ENCODE assay signal across 21 mouse cellular contexts in genomic region chr3:154992678-154993077, GRCm38 (mm10).
"Had no signal": no experiment of that assay in that cellular context is flagged by ENCODE, and none has a peak within 500 bp of the region (broad histone marks: within the 10 kb centered on the region; RNA-seq: fewer than 3 reads in every experiment).

No protein-coding gene starts in this region.

- ATAC-seq: forebrain, embryonic 16.5 days; hindbrain, postnatal 0 days; liver, embryonic 12.5 days had no signal

- H3K27me3 ChIP-seq: heart, embryonic 13.5 days; heart, embryonic 15.5 days; hindbrain, embryonic 13.5 days; hindbrain, embryonic 15.5 days; limb, embryonic 12.5 days; liver, embryonic 12.5 days had no signal

- H3K36me3 ChIP-seq: hindbrain, embryonic 13.5 days; hindbrain, embryonic 15.5 days; limb, embryonic 10.5 days; limb, embryonic 12.5 days; liver, embryonic 12.5 days had no signal

- H3K27ac ChIP-seq: heart, adult 2 months; heart, embryonic 13.5 days; heart, embryonic 15.5 days; hindbrain, embryonic 13.5 days; hindbrain, embryonic 15.5 days; hindbrain, postnatal 0 days; limb, embryonic 10.5 days; limb, embryonic 12.5 days; liver, embryonic 12.5 days; liver, embryonic 14.5 days had no signal

- H3K4me1 ChIP-seq: heart, embryonic 13.5 days; heart, embryonic 15.5 days; hindbrain, embryonic 13.5 days; hindbrain, embryonic 15.5 days; limb, embryonic 10.5 days; limb, embryonic 12.5 days; liver, embryonic 12.5 days had no signal

- H3K4me2 ChIP-seq: heart, embryonic 11.5 days; heart, embryonic 13.5 days; heart, embryonic 15.5 days; hindbrain, embryonic 13.5 days; hindbrain, embryonic 15.5 days; limb, embryonic 12.5 days; liver, embryonic 12.5 days had no signal

- H3K9me3 ChIP-seq: heart, embryonic 13.5 days; heart, embryonic 15.5 days; hindbrain, embryonic 13.5 days; hindbrain, embryonic 15.5 days; limb, embryonic 10.5 days; limb, embryonic 12.5 days; liver, embryonic 12.5 days had no signal

- DNase-seq: gastrocnemius, postnatal 14 days; gastrocnemius, postnatal 36 days; heart, adult 2 months; heart, postnatal 14 days; heart, postnatal 36 days; kidney, adult 18-20 months; kidney, postnatal 10 days; layer of hippocampus, adult 9-11 months; layer of hippocampus, postnatal 36 days; liver had no signal

- H3K4me3 ChIP-seq: heart, adult 2 months; heart, embryonic 13.5 days; heart, embryonic 15.5 days; hindbrain, embryonic 13.5 days; hindbrain, embryonic 15.5 days; limb, embryonic 10.5 days; limb, embryonic 12.5 days; liver, embryonic 12.5 days had no signal

- H3K9ac ChIP-seq: heart, embryonic 13.5 days; heart, embryonic 15.5 days; hindbrain, embryonic 13.5 days; hindbrain, embryonic 15.5 days; limb, embryonic 12.5 days; liver, embryonic 12.5 days; liver, embryonic 14.5 days had no signal
